ENCODE assay signal across 13 mouse cellular contexts in the genomic region with DNA sequence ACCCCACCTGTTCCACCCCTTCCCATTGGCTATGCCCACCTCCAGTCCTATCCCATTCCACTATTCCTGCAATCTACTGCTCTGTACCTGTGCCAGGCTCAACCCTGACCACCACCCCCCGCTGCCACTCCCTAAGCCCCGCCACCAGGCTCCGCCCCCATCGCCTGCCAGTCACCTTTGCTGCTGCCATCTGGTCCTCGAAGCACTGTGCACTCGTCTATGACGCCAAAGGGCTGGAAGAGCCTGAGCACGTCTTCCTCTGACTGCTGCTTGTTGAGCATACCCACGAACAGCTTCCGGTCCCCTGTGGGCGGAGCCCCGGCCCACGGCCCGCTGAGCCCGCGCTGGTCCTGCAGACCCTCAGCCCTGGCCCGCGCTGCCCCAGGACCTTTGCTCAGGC. TPM values are rescaled to one million over a fixed set of nuclear protein-coding genes. Genes with fewer than 3 reads are reported as not detected.
DNase-seq lines count a peak whose midpoint lies in the region; ATAC-seq and TF ChIP-seq lines count a peak whose summit lies in the region.
"Had no signal": no experiment of that assay in that cellular context is flagged by ENCODE, and none has a peak within 500 bp of the region (broad histone marks: within the 10 kb centered on the region; RNA-seq: fewer than 3 reads in every experiment).

No protein-coding gene starts in this region.

- DNase-seq in kidney, postnatal 4 days: peak; percentile 46 to 61
- DNase-seq in thymus, adult 2 months: peak; percentile 43
- no peak for DNase-seq in thymus, adult 18-20 months
- no peak for DNase-seq in urinary bladder, postnatal 14 days (ENCODE audit: low spot score)
- no peak for DNase-seq in urinary bladder, postnatal 25 days (ENCODE audit: low spot score)
- DNase-seq: cerebellum, adult 11 months; kidney, postnatal 10 days had no signal

- no peaks in the 10 kb centered on the region for H3K36me3 ChIP-seq in kidney, embryonic 14.5 days (ENCODE audit: control insufficient read depth, insufficient read depth, low read length)
- H3K36me3 ChIP-seq in thymus, adult 2 months (ENCODE audit: control insufficient read depth, insufficient read depth, low read length): no peaks in the 10 kb centered on the region
- peaks cover 14% of the 10 kb centered on the region; the same call in 1 of the 2 replicates for H3K36me3 ChIP-seq in forebrain, embryonic 15.5 days
- H3K36me3 ChIP-seq: heart, embryonic 12.5 days had no signal

- no peak for TF ChIP-seq CTCF in thymus, adult 2 months (IDR thresholded peaks at IDR 0.05; ENCODE audit: borderline replicate concordance, control insufficient read depth, extremely low read depth, insufficient read depth, low read length, poor library complexity)

- H3K4me2 ChIP-seq in kidney, embryonic 14.5 days (replicated peaks; ENCODE audit: low read depth, low read length): no peak overlapping the region
- no peak overlapping the region for H3K4me2 ChIP-seq in forebrain, embryonic 15.5 days (replicated peaks)
- H3K4me2 ChIP-seq: heart, embryonic 12.5 days; hindbrain, embryonic 15.5 days; liver, embryonic 11.5 days had no signal

- no peak for ATAC-seq in kidney, embryonic 14.5 days (ENCODE audit: low FRiP score, low TSS enrichment)
- no peak for ATAC-seq in forebrain, embryonic 15.5 days (replicated peaks)

- no peaks in the 10 kb centered on the region for H3K9me3 ChIP-seq in kidney, embryonic 14.5 days (ENCODE audit: control insufficient read depth, low read length)
- H3K9me3 ChIP-seq in forebrain, embryonic 15.5 days: no peaks in the 10 kb centered on the region
- H3K9me3 ChIP-seq: heart, embryonic 12.5 days; hindbrain, embryonic 15.5 days had no signal

- H3K27me3 ChIP-seq in kidney, embryonic 14.5 days (ENCODE audit: control insufficient read depth, insufficient read depth, low read length): peaks cover 48% of the 10 kb centered on the region
- peaks cover 10% of the 10 kb centered on the region for H3K27me3 ChIP-seq in thymus, adult 2 months (ENCODE audit: control insufficient read depth, insufficient read depth, low read length)
- no peaks in the 10 kb centered on the region for H3K27me3 ChIP-seq in forebrain, embryonic 15.5 days

- H3K4me1 ChIP-seq in kidney, embryonic 14.5 days (ENCODE audit: control insufficient read depth, insufficient read depth, low read length): no peaks in the 10 kb centered on the region
- peaks cover 16% of the 10 kb centered on the region for H3K4me1 ChIP-seq in thymus, adult 2 months (replicated peaks; ENCODE audit: control insufficient read depth, insufficient read depth, low read length)
- H3K4me1 ChIP-seq in forebrain, embryonic 15.5 days: peaks cover 48% of the 10 kb centered on the region
- H3K4me1 ChIP-seq: heart, embryonic 12.5 days had no signal

- no peak for TF ChIP-seq POLR2A in thymus, adult 2 months (IDR thresholded peaks at IDR 0.05; ENCODE audit: control insufficient read depth, extremely low read depth, insufficient read depth, low read length, poor library complexity)

- H3K27ac ChIP-seq in kidney, embryonic 14.5 days (ENCODE audit: low read depth, low read length): no peak overlapping the region
- H3K27ac ChIP-seq in thymus, adult 2 months (ENCODE audit: control insufficient read depth, insufficient read depth, low read length): no peak overlapping the region
- H3K27ac ChIP-seq in forebrain, embryonic 15.5 days (replicated peaks): 0 out of 2 replicates have a peak overlapping the region, but pooled peaks have one; percentile 1
- H3K27ac ChIP-seq: hindbrain, embryonic 15.5 days had no signal

- H3K9ac ChIP-seq in kidney, embryonic 14.5 days (ENCODE audit: low read depth, low read length): no peak overlapping the region
- no peak overlapping the region for H3K9ac ChIP-seq in forebrain, embryonic 15.5 days (replicated peaks)
- H3K9ac ChIP-seq: heart, embryonic 12.5 days; hindbrain, embryonic 15.5 days had no signal

- H3K4me3 ChIP-seq in kidney, embryonic 14.5 days (ENCODE audit: low read length): no peak overlapping the region
- peak overlapping the region; percentile 37 for H3K4me3 ChIP-seq in thymus, adult 2 months (ENCODE audit: control insufficient read depth, insufficient read depth, low read length)
- no peak overlapping the region for H3K4me3 ChIP-seq in forebrain, embryonic 15.5 days
- H3K4me3 ChIP-seq: heart, embryonic 12.5 days; hindbrain, embryonic 15.5 days; myocyte had no signal

- 49% methylated on average over 18 of the region's 18 CpGs for WGBS in kidney, embryonic 14.5 days
- 25% methylated on average over 18 of the region's 18 CpGs for WGBS in thymus, adult 2 months
- 59% methylated on average over 18 of the region's 18 CpGs for WGBS in forebrain, embryonic 15.5 days

RNA-seq across cellular contexts. Expression of a gene that starts 12.1 kb away (rescaled TPM):
- polyA plus RNA-seq in kidney, embryonic 14.5 days (2014; fragmentation: Nextera tagmentation; extraction: Ambion mirVana): 0.28 and 0.36 TPM in 2 replicates
- 4.3 and 5.1 TPM in 2 replicates for polyA plus RNA-seq in thymus, adult 2 months (2012; rRNA removed)
- polyA plus RNA-seq in forebrain, embryonic 15.5 days (2015; fragmentation: Nextera tagmentation; extraction: Ambion mirVana): 76.1 and 78.5 TPM in 2 replicates
- polyA plus RNA-seq: liver, embryonic 11.5 days had no signal

RNA-seq across cellular contexts. Expression of a gene that starts 15.0 kb away (rescaled TPM):
- polyA plus RNA-seq in kidney, embryonic 14.5 days (2014; fragmentation: Nextera tagmentation; extraction: Ambion mirVana): 47.3 and 59.0 TPM in 2 replicates
- polyA plus RNA-seq in thymus, adult 2 months (2012; rRNA removed): 26.3 and 26.7 TPM in 2 replicates
- polyA plus RNA-seq in forebrain, embryonic 15.5 days (2015; fragmentation: Nextera tagmentation; extraction: Ambion mirVana): 24.2 and 29.4 TPM in 2 replicates

RNA-seq across cellular contexts. Expression of a gene that starts 25.7 kb away (rescaled TPM):
- 59.1 and 76.6 TPM in 2 replicates for polyA plus RNA-seq in kidney, embryonic 14.5 days (2014; fragmentation: Nextera tagmentation; extraction: Ambion mirVana)
- polyA plus RNA-seq in thymus, adult 2 months (2012; rRNA removed): 332 and 337 TPM in 2 replicates
- polyA plus RNA-seq in forebrain, embryonic 15.5 days (2015; fragmentation: Nextera tagmentation; extraction: Ambion mirVana): 60.3 and 65.0 TPM in 2 replicates

RNA-seq across cellular contexts. Expression of a gene that starts 29.5 kb away (rescaled TPM):
- 0.41 and 0.54 TPM in 2 replicates for polyA plus RNA-seq in kidney, embryonic 14.5 days (2014; fragmentation: Nextera tagmentation; extraction: Ambion mirVana)
- 84.3 and 87.2 TPM in 2 replicates for polyA plus RNA-seq in thymus, adult 2 months (2012; rRNA removed)
- polyA plus RNA-seq in forebrain, embryonic 15.5 days (2015; fragmentation: Nextera tagmentation; extraction: Ambion mirVana): 0.69 and 0.73 TPM in 2 replicates
- polyA plus RNA-seq: myocyte had no signal

RNA-seq across cellular contexts. Expression of a gene that starts 53.6 kb away (rescaled TPM):
- polyA plus RNA-seq in kidney, embryonic 14.5 days (2014; fragmentation: Nextera tagmentation; extraction: Ambion mirVana): 0.23 and 0.60 TPM in 2 replicates
- 9.5 and 10.6 TPM in 2 replicates for polyA plus RNA-seq in thymus, adult 2 months (2012; rRNA removed)
- 0.57 and 0.84 TPM in 2 replicates for polyA plus RNA-seq in forebrain, embryonic 15.5 days (2015; fragmentation: Nextera tagmentation; extraction: Ambion mirVana)
- polyA plus RNA-seq: myocyte had no signal

Comparison
In these comparisons a context has a peak if more than half of its experiments do, and no peak if none do; other contexts are left out.
1. DNase-seq: peak in kidney, postnatal 4 days (2 of 2) and thymus, adult 2 months (single experiment); none in thymus, adult 18-20 months (0 of 2), urinary bladder, postnatal 14 days (single experiment) and urinary bladder, postnatal 25 days (single experiment).
2. RNA of a gene that starts 12.1 kb away (polyA plus RNA-seq): 76.1 to 78.5 TPM in forebrain, embryonic 15.5 days; 4.3 to 5.1 TPM in thymus, adult 2 months and 0.28 to 0.36 TPM in kidney, embryonic 14.5 days; every median in the first group is over 10 times any median in the second.